Mouse (Mus musculus) CH12.LX (cell line): ENCODE results near the gene AU022252. TPM values are rescaled to one million over a fixed set of nuclear protein-coding genes. Genes with fewer than 3 reads are reported as not detected.

Experiments
- DNase-seq: peaks from one replicate; pipeline ENCODE4 v3.0.0-alpha.2; 2013; ENCODE audit errors: extremely low read depth
- H3K27ac ChIP-seq: 2 replicates; pipeline ENCODE4 v1.5.1; 2012; ENCODE audit warnings: low read depth, mild to moderate bottlenecking, control low read depth, moderate library complexity; ENCODE audit not compliant: insufficient read depth
- H3K27me3 ChIP-seq: replicated peaks from 2 replicates; pipeline ENCODE3; 2012; ENCODE audit warnings: inconsistent platforms
- H3K36me3 ChIP-seq, 2 experiments: replicated peaks in 1 of 2; 2 replicates each; pipeline versions ENCODE3 to v1.6.1; 2012; ENCODE audit warnings: inconsistent platforms in 1 of 2, low read length in 1 of 2, mild to moderate bottlenecking in 1 of 2, mixed read lengths in 1 of 2, moderate library complexity in 1 of 2; ENCODE audit not compliant: control insufficient read depth in 1 of 2, insufficient read depth in 1 of 2
- H3K4me1 ChIP-seq, 2 experiments: 2 replicates each; pipeline ENCODE4 v1.6.1; 2012; ENCODE audit warnings: inconsistent platforms in 1 of 2, moderate library complexity in 1 of 2; ENCODE audit not compliant: insufficient read depth in 2 of 2, control insufficient read depth in 1 of 2
- H3K4me2 ChIP-seq: 2 replicates; pipeline ENCODE4 v1.6.1; 2012; ENCODE audit warnings: low read depth, mild to moderate bottlenecking, control low read depth; ENCODE audit not compliant: poor library complexity, insufficient read depth, severe bottlenecking
- H3K4me3 ChIP-seq, 3 experiments: fragments of 150-350 bp in 1 of 3; sonication (generic) in 1 of 3; replicated peaks in 1 of 3; 2 replicates each; pipeline versions ENCODE3 to v1.5.1; 2011 to 2012; ENCODE audit warnings: low read depth in 2 of 3, low read length in 2 of 3, mild to moderate bottlenecking in 2 of 3, moderate library complexity in 2 of 3, control low read depth in 1 of 3, improper control_type of control experiment in 1 of 3, inconsistent platforms in 1 of 3, mixed read lengths in 1 of 3; ENCODE audit not compliant: poor library complexity in 1 of 3
- H3K79me2 ChIP-seq: replicated peaks from 2 replicates; pipeline ENCODE4 v1.6.1; 2012; ENCODE audit warnings: mild to moderate bottlenecking, moderate library complexity; ENCODE audit not compliant: control insufficient read depth, poor library complexity, insufficient read depth, severe bottlenecking; ENCODE audit errors: extremely low read depth
- H3K9ac ChIP-seq: 2 replicates; pipeline ENCODE4 v1.6.1; 2012; ENCODE audit warnings: low read depth, mild to moderate bottlenecking, control low read depth, moderate library complexity; ENCODE audit not compliant: insufficient read depth
- H3K9me3 ChIP-seq: replicated peaks from 2 replicates; pipeline ENCODE3; 2012; ENCODE audit warnings: low read length, inconsistent platforms, mixed read lengths
- BHLHE40 ChIP-seq: IDR thresholded peaks from 2 replicates; pipeline ENCODE4 v1.6.1; 2011; ENCODE audit warnings: mild to moderate bottlenecking, low read depth, low read length, improper control_type of control experiment
- CHD2 ChIP-seq: IDR thresholded peaks from 2 replicates; pipeline ENCODE4 v1.6.1; 2011; ENCODE audit warnings: low read length, improper control_type of control experiment
- CTCF ChIP-seq, 2 experiments: IDR thresholded peaks in 1 of 2; conservative IDR thresholded peaks in 1 of 2; 2 replicates each; pipeline ENCODE4 v1.5.1; 2011 to 2012; ENCODE audit warnings: low read depth in 2 of 2, low read length in 2 of 2, improper control_type of control experiment in 1 of 2, inconsistent platforms in 1 of 2, mild to moderate bottlenecking in 1 of 2, moderate library complexity in 1 of 2
- ELF1 ChIP-seq: IDR thresholded peaks from 2 replicates; pipeline ENCODE4 v1.6.1; 2014; ENCODE audit warnings: low read depth, mild to moderate bottlenecking, inconsistent platforms, low read length, improper control_type of control experiment
- JUN ChIP-seq: IDR thresholded peaks from 2 replicates; pipeline ENCODE4 v1.6.1; 2011; ENCODE audit warnings: low read depth, mild to moderate bottlenecking, low read length, improper control_type of control experiment, moderate library complexity; ENCODE audit not compliant: insufficient read depth
- JUND ChIP-seq: conservative IDR thresholded peaks from 2 replicates; pipeline ENCODE4 v1.6.1; 2011; ENCODE audit warnings: low read depth, low read length, improper control_type of control experiment
- NELFE ChIP-seq: IDR thresholded peaks from 2 replicates; pipeline ENCODE4 v1.6.1; 2011; ENCODE audit warnings: low read depth, low read length, improper control_type of control experiment
- NRF1 ChIP-seq: IDR thresholded peaks from 2 replicates; pipeline ENCODE4 v1.6.1; 2014; ENCODE audit warnings: low read depth, mild to moderate bottlenecking, inconsistent platforms, low read length, improper control_type of control experiment, moderate library complexity
- POLR2AphosphoS2 ChIP-seq: IDR thresholded peaks from 2 replicates; pipeline ENCODE4 v1.6.1; 2011; ENCODE audit warnings: low read depth, low read length, improper control_type of control experiment
- SMC3 ChIP-seq: IDR thresholded peaks from 2 replicates; pipeline ENCODE4 v1.6.1; 2011; ENCODE audit warnings: low read depth, low read length, improper control_type of control experiment
- TCF12 ChIP-seq: IDR thresholded peaks from 2 replicates; pipeline ENCODE4 v1.6.1; 2014; ENCODE audit warnings: low read depth, mild to moderate bottlenecking, inconsistent platforms, low read length, improper control_type of control experiment
- UBTF ChIP-seq: IDR thresholded peaks from 2 replicates; pipeline ENCODE4 v1.6.1; 2012; ENCODE audit warnings: low read depth, mild to moderate bottlenecking, inconsistent platforms, low read length, improper control_type of control experiment, moderate library complexity
- USF1 ChIP-seq: IDR thresholded peaks from 2 replicates; pipeline ENCODE4 v1.6.1; 2014; ENCODE audit warnings: low read depth, mild to moderate bottlenecking, inconsistent platforms, low read length, improper control_type of control experiment
- USF2 ChIP-seq: conservative IDR thresholded peaks from 2 replicates; pipeline ENCODE4 v1.6.1; 2011; ENCODE audit warnings: low read depth, low read length, improper control_type of control experiment
- ZKSCAN1 ChIP-seq: IDR thresholded peaks from 2 replicates; pipeline ENCODE4 v1.6.1; 2012; ENCODE audit warnings: low read depth, inconsistent platforms, low read length, improper control_type of control experiment, borderline replicate concordance
- ZNF384 ChIP-seq: IDR thresholded peaks from 2 replicates; pipeline ENCODE4 v1.6.1; 2012; ENCODE audit warnings: low read depth, low read length, improper control_type of control experiment, inconsistent platforms
- dilution Hi-C: fragments of 300-500 bp; cut with MboI; formaldehyde crosslinking; loops from 2 replicates; pipeline ENCODE4 v1.14.3; 2020; ENCODE audit warnings: low sequenced_read_pairs; ENCODE audit not compliant: extremely low pct_unique_long_range_greater_than_20kb, extremely low pct_ligation_motif_present
- in situ Hi-C: fragments of 300-500 bp; cut with MboI; formaldehyde crosslinking; loops from 3 replicates; pipeline ENCODE4 v1.14.3; 2019; ENCODE audit warnings: low sequenced_read_pairs, low pct_ligation_motif_present, low pct_unique_long_range_greater_than_20kb, mixed read lengths
- polyA plus RNA-seq: library from polyadenylated mRNA; unstranded; fragments of >175 nt; gene quantifications from 2 replicates; pipeline ENCODE4 v1.2.1, GENCODE M21; 2012; ENCODE audit warnings: low read depth; ENCODE audit not compliant: insufficient read length
- total RNA-seq, 2 experiments: library from RNA; depleted of rRNA; stranded (reverse); fragments of 300-350 nt in 1 of 2; fragments of >200 nt in 1 of 2; gene quantifications; 2 replicates each; pipeline ENCODE4 v1.2.3; 2012 to 2014

Gene AU022252
- total and polyA plus RNA-seq, 3 experiments: 8.7 to 18.8 (median 12.7) TPM

- no peaks in the 10 kb centered on the region for H3K27me3 ChIP-seq
- H3K4me1 ChIP-seq: no peaks in the 10 kb centered on the region
- H3K79me2 ChIP-seq: peaks cover 8% of the 10 kb centered on the region
- H3K4me3 ChIP-seq: no peak overlapping the region
- no peak for DNase-seq
- no peak overlapping the region for H3K27ac ChIP-seq
- peaks cover 76 to 89% of the 10 kb centered on the region in 2 experiments for H3K36me3 ChIP-seq
- H3K9me3 ChIP-seq: no peaks in the 10 kb centered on the region
- TF ChIP-seq TCF12 (no peak), BHLHE40 (no peak), CTCF (conservative IDR thresholded peaks at IDR 0.05 in 1 of 2, IDR thresholded peaks at IDR 0.05 in 1 of 2; ENCODE audit: low read depth in 2 of 2, low read length in 2 of 2) (no peak), USF1 (no peak), ZKSCAN1 (no peak), SMC3 (no peak), ZNF384 (peak; percentile 51; the same call in 1 of the 2 replicates)
- H3K9ac ChIP-seq: no peak overlapping the region
- in situ Hi-C loops (no loop called here), dilution Hi-C loops (no loop called here)
- H3K4me2 ChIP-seq: no peak overlapping the region
These were observed 43.2 kb upstream of the AU022252 start for GRCm38 (mm10) chr4:119275726-119276125.

GRCm38 (mm10) chr4:119275226-119275625 is 42.7 kb upstream of the AU022252 start:
- Histone ChIP-seq H3K4me2 (no peak overlapping the region), H3K9ac (no peak overlapping the region), H3K79me2 (peaks cover 6% of the 10 kb centered on the region), H3K4me3 (no peak overlapping the region), H3K27ac (no peak overlapping the region), H3K4me1 (no peaks in the 10 kb centered on the region), H3K36me3 (peaks cover 74 to 90% of the 10 kb centered on the region in 2 experiments), H3K9me3 (no peaks in the 10 kb centered on the region), H3K27me3 (no peaks in the 10 kb centered on the region)
- TF ChIP-seq NELFE: no peak
- no peak for TF ChIP-seq USF2
- no peak for TF ChIP-seq CHD2
- no peak for TF ChIP-seq NRF1
- TF ChIP-seq TCF12: no peak
- no peak for TF ChIP-seq JUN
- no peak for DNase-seq
- dilution Hi-C loops: no loop called here
- in situ Hi-C loops: no loop called here

GRCm38 (mm10) chr4:119274627-119275026 is 42.1 kb upstream of the AU022252 start:
- H3K4me2 ChIP-seq: no peak overlapping the region
- H3K4me3 ChIP-seq: no peak overlapping the region
- TF ChIP-seq POLR2AphosphoS2: 0 out of 2 replicates have a peak, but pooled peaks have one; percentile 16
- TF ChIP-seq UBTF: no peak
- TF ChIP-seq BHLHE40: no peak
- TF ChIP-seq CTCF (conservative IDR thresholded peaks at IDR 0.05 in 1 of 2, IDR thresholded peaks at IDR 0.05 in 1 of 2; ENCODE audit: low read depth in 2 of 2, low read length in 2 of 2): no peak
- no peak for TF ChIP-seq JUND
- no peak for TF ChIP-seq ELF1
- peaks cover 6% of the 10 kb centered on the region for H3K79me2 ChIP-seq
- H3K9me3 ChIP-seq: no peaks in the 10 kb centered on the region
- dilution Hi-C loops: no loop called here
- no peaks in the 10 kb centered on the region for H3K27me3 ChIP-seq
- in situ Hi-C loops: loop anchor here (25.0 kb wide), 1 partner anchor 388 kb away; the partner anchor contains the start of gene Guca2b
- no peak overlapping the region for H3K27ac ChIP-seq
- no peak overlapping the region for H3K9ac ChIP-seq
- H3K36me3 ChIP-seq: peaks cover 69 to 89% of the 10 kb centered on the region in 2 experiments
- no peaks in the 10 kb centered on the region for H3K4me1 ChIP-seq
- no peak for DNase-seq
